Mouse (Mus musculus): Measurements from ENCODE around the gene Gm20388.
A peak's percentile ranks its signal among the peaks of the same experiment; 100 is the strongest.
"Not testable (repeated sequence)": the region's sequence is repeated elsewhere in the genome, so short reads cannot be mapped to it uniquely, and the experiment has no call there.

The Gm20388 gene

GRCm38 (mm10) chr8:123202288-123202687, 3291.6 kb downstream of the Gm20388 start:
- peak; percentile 54 for DNase-seq (ENCODE audit: inconsistent ontology term)

- no peak for DNase-seq (ENCODE audit: inconsistent ontology term)
Observed at GRCm38 (mm10) chr8:123203571-123203970, 3292.9 kb downstream of the Gm20388 start.

- DNase-seq (ENCODE audit: inconsistent ontology term) = peak; percentile 16
Observed at GRCm38 (mm10) chr8:123211876-123212275, 3301.2 kb downstream of the Gm20388 start.

GRCm38 (mm10) chr8:123212321-123213117, 3301.9 kb downstream of the Gm20388 start, which contains the start of the genes Chmp1a and Spata33:
TSS of gene Chmp1a (minus strand) at chr8:123212763.
TSS of gene Spata33 (plus strand) at chr8:123212832.
- DNase-seq (ENCODE audit: inconsistent ontology term) = peak; percentile 98

DNA sequence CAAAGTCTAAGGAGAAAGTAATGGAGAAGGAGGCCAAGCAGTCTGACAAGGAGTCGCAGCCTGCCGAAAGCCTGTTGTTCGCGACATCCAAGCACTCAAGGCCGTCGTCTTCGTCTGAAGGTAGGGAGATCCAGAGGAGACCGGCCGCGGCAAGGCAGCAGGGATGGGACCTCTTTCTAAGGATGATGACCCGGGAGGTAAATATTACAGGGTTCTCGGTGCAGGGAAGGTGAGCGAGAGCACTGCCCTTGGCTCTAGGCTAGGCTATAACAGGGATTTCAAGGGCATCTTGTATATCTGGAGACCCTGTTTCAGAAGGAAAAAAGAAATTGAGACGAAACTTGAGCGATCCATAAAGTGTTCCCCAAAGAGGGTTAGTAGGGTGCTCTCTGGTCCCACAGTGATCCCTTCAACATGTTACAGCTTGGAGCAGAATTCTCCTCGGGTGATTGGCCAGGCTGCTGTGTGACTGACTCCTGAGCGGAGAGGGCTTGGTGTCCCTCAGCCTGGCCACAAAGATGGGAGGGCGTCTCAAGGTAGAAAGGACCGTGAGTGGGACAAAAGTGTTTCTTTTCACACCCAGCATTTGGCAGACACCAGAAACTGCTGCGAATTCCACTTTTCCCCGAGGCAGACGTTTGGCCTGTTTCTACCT, 3302.6 kb downstream of the Gm20388 start:
- peak; percentile 32 for DNase-seq (ENCODE audit: inconsistent ontology term)

DNA sequence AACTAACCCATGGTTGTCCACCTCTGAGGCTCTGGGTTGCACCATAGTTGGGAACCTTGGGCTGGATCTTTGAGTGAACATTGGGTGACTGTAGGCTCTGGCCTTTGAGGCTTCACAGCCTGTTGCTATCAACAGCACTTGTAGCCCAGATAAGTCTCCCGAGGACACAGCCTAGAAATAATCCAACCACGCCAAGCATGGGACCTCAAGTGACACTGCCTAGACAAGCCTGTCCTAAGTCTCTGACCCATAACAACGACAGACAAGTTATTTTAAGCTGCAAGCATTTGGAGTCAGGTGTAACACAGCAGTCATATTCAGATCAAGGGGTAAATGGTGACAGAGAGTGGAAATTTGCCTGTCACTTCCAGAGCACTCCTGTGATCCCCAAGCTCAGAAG, 3304.8 kb downstream of the Gm20388 start:
- no peak for DNase-seq (ENCODE audit: inconsistent ontology term)

DNA sequence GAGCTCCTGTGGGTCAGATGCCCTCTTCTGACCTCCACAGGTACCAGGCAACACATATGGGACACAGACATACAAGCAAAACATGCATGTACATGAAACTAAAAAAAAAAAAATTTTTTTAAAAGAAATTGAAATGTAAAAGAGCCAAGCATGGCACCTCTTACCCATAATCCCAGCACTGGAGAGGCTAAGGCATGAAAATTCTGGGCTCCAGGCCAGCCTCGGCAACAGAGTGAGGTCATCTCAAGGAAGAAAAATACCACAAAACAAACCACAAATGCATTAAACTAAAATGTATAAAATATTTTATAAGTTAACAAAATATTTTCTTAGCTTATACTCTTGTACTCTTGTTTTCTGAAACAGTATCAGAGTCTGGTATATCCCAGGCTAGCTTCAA, 3310.3 kb downstream of the Gm20388 start:
- no peak for DNase-seq (ENCODE audit: inconsistent ontology term)

DNA sequence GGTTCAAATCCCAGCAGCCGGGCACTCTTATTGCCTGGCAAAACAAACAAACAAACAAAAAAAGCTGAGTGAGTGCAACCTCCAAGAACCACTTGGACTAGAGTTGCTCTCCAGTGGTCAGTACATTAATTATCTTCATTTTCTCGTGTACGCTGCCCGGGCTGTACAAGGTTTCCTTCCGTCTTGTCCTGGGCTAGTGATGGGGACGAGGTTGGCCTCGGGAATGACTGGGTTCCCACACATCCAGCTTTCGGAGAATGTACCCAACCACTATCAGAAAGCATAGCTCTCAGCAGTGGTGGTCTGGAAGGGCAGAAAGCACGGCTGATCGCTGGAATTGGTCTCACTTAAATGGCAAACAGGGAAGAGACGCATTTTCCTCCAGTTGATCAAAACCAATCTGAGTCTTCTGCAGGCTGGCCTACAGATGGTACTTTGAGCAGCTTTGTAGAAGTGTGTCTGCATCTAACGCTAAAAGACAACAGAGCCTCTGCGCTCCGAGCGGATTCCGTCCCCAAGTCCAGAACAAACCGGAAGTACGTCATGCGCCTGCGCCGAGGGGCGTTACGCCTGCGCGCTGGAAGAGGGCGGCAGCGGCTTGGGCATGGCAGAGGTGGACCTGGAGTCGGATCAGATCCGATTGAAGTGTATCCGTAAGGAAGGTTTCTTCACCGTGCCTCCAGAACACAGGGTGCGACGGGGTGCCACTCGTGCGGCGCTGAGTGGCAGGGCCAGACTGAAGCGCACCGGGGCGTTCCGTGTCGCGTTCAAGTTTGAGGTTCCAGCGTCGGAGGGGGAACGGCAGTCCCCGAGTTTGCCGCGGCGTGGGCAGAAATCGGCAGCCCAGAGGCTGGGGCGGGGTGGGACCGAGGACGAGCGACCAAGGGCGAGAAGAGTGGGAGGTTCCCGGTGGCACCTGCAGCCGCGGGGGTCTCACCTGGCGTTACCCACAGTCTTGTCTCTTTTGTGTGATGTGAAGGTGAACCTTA, 3313.9 kb downstream of the Gm20388 start, which contains the start of gene Cdk10:
Gene Cdk10 (plus strand): TSS at position 565 of the 989 bp plus-strand sequence.
- DNase-seq (ENCODE audit: inconsistent ontology term) = peak; percentile 88

- DNase-seq (ENCODE audit: inconsistent ontology term) = no peak
Observed at GRCm38 (mm10) chr8:123228416-123228815, 3317.8 kb downstream of the Gm20388 start.

- not testable (repeated sequence) for DNase-seq (ENCODE audit: inconsistent ontology term)
Observed at GRCm38 (mm10) chr8:123230326-123230725, 3319.7 kb downstream of the Gm20388 start.

DNA sequence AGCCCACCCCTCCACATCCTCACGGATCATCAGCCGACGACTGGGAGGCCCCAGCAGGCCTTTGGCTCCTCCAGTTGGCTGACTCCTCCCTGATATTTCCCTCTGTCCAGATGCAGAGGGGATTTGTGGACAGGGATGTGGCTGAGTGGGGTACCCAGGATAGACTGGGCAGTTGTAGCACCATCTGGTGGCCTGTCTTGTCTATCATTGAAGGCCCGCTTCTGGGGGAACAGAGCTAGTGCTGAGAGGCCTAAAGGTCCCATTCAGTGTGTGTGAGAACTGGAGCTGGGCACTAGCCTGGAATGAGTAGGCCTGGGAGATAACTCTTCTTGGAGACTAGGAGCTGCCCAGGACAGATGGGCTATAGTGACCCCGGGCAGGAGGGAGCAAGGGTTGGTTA, 3321.1 kb downstream of the Gm20388 start:
- no peak for DNase-seq (ENCODE audit: inconsistent ontology term)

- no peak for DNase-seq (ENCODE audit: inconsistent ontology term)
Observed at GRCm38 (mm10) chr8:123232553-123232952, 3321.9 kb downstream of the Gm20388 start.

- DNase-seq (ENCODE audit: inconsistent ontology term) = no peak
Observed at GRCm38 (mm10) chr8:123233300-123233699, 3322.7 kb downstream of the Gm20388 start.

DNA sequence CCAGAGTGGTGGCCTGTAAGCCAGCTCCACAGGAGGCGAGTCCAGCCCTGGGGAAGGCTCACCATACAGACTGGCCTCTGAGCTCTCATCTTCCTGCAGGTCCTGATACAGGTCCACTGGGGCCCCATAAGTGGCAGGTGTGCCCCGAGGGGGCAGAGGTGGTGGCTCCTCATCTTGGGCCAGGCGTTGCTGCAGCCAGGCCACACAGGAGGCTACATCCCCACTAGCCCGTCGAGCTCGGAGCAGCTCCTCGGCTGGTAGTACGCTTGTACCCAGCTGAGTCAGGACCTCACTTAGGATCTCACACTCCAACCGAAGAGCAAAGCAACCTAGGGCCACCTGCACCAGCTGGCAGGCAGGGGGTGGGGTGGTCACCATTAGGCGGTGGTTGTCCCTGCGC, 3323.1 kb downstream of the Gm20388 start:
- DNase-seq (ENCODE audit: inconsistent ontology term) = no peak

- peak; percentile 28 for DNase-seq (ENCODE audit: inconsistent ontology term)
Observed at GRCm38 (mm10) chr8:123234918-123235519, 3324.4 kb downstream of the Gm20388 start.

DNA sequence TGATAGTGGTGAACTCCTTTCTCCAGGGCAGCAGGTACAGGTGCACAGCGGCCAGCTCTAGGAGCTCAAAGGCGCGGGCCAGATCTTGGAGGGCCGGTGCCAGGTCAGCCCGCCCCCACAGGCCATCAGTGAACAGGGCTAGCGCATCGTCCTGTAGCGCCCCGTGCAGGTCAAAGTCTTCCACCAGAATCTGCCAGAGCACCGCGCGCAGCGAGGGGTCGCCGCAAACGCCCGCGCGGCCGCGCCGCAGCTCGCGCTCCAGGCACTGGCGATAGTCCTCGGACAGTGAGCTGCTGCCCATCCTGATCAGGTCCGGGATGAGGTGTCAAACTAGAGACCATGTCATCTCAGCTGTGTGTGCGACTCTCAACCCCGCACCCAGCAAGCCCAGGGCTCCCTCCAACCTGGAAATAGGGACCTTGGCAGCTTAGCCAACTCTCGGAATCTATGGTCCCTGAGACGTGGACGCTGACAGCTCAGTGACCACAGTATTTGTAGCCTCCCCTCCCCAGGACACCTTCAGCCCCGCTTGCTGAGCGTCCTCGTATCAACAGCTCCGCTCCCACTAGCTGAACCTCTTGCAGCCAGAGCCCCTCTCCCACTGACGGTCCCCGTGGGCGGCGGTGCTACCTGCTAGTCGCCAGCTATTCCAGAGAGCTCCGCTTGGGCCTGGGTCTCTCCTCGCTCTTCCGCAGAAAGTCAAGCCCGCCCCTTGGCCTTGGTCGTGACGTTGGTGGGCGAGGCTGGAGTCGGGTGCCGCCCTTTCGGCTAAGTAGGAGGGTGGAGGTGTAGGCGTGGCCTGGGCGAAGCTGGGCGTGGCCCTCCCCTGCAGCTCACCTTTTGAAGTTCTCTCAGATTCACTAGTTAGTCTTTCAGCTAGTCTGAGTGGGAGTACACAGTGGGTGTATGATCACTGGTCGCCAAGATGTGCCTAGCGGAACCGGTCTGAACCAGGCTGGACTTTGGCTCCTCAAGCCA, 3325.2 kb downstream of the Gm20388 start, which contains the start of gene Spata2l:
Gene Spata2l (minus strand): TSS at position 714 of the 978 bp plus-strand sequence.
- peak; percentile 88 for DNase-seq (ENCODE audit: inconsistent ontology term)

GRCm38 (mm10) chr8:123239398-123239797, 3328.8 kb downstream of the Gm20388 start:
- no peak for DNase-seq (ENCODE audit: inconsistent ontology term)

DNA sequence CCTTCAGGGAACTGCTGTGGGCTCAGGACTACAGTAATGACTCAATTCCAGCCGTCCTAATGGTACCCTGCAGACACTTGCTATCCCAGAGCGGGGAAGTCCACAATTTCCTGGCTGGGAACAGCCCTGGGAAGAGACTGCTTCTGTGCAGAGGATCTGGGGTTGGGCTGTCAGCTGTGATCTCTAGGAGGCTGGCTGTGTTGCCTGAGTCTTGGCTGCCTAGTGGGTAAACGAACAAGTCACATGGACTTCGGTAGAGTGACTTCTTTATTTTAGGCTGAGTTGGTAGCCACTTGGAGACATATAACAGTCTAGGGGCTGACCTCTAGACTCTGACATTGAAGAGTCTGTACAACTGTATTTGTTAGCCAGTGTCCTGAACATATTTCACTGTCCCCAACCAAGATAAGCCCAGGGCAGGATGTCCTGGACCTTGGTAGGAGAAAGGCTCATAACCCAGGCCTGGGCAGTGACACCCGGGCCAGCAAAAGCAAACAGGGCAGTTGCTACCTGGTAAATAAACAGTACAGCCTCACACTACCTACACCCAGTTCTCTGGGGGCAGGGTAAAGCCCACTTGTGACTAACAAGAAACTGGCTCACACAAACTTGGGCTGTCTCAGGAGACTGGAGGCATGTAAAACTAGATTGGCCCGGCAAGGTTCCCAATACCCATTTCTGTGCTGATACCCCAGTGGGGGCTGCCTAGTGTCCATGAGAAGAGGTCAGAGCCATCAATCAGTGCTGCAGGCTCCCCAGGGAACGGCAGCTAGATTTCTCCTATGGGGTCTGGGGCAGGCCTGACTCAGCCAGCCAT, 3331.7 kb downstream of the Gm20388 start:
- no peak for DNase-seq (ENCODE audit: inconsistent ontology term)

GRCm38 (mm10) chr8:123243053-123243452, 3332.4 kb downstream of the Gm20388 start:
- no peak for DNase-seq (ENCODE audit: inconsistent ontology term)

All from Muller cell, postnatal 12 days (primary cell).